Comparison of ENCODE assay signal across 9 mouse cellular contexts in genomic region chr12:84907024-84907626, GRCm38 (mm10). TPM values are rescaled to one million over a fixed set of nuclear protein-coding genes. Genes with fewer than 3 reads are reported as not detected.
DNase-seq lines count a peak whose midpoint lies in the region; ATAC-seq and TF ChIP-seq lines count a peak whose summit lies in the region.
"Had no signal": no experiment of that assay in that cellular context is flagged by ENCODE, and none has a peak within 500 bp of the region (broad histone marks: within the 10 kb centered on the region; RNA-seq: fewer than 3 reads in every experiment).

No protein-coding gene starts in this region.

- WGBS in midbrain, embryonic 13.5 days, result 66% methylated on average over 12 of the region's 12 CpGs
- WGBS in midbrain, embryonic 11.5 days, result 77% methylated on average over 12 of the region's 12 CpGs
- WGBS in heart, adult 2 months, result 60% methylated on average over 12 of the region's 12 CpGs
- 44% methylated on average over 12 of the region's 12 CpGs for WGBS in limb, embryonic 12.5 days

- 0 out of 2 replicates have a peak, but pooled peaks have one; percentile 30 for ATAC-seq in midbrain, embryonic 13.5 days
- ATAC-seq in midbrain, embryonic 11.5 days (ENCODE audit: low FRiP score), result no peak
- ATAC-seq in limb, embryonic 12.5 days (ENCODE audit: insufficient number of reproducible peaks, insufficient read depth, low FRiP score, low TSS enrichment, low read depth), result no peak

- H3K9ac ChIP-seq in midbrain, embryonic 13.5 days (replicated peaks), result no peak overlapping the region
- no peak overlapping the region for H3K9ac ChIP-seq in midbrain, embryonic 11.5 days (ENCODE audit: low read length)
- H3K9ac ChIP-seq in heart, adult 2 months (ENCODE audit: low read depth, low read length), result no peak overlapping the region
- H3K9ac ChIP-seq in limb, embryonic 12.5 days (replicated peaks), result no peak overlapping the region
- H3K9ac ChIP-seq: liver, embryonic 15.5 days had no signal

- intact Hi-C loops in heart, adult 2 months (cut with DNase I), result no loop called here

- no peaks in the 10 kb centered on the region for H3K36me3 ChIP-seq in midbrain, embryonic 13.5 days
- no peaks in the 10 kb centered on the region for H3K36me3 ChIP-seq in midbrain, embryonic 11.5 days (ENCODE audit: control insufficient read depth, insufficient read depth, low read length)
- no peaks in the 10 kb centered on the region for H3K36me3 ChIP-seq in heart, adult 2 months (ENCODE audit: control insufficient read depth, insufficient read depth, low read length)
- H3K36me3 ChIP-seq in limb, embryonic 12.5 days, result no peaks in the 10 kb centered on the region
- H3K36me3 ChIP-seq: liver, embryonic 15.5 days had no signal

- DNase-seq in midbrain, embryonic 11.5 days (ENCODE audit: low spot score, missing footprints), result no peak
- DNase-seq in heart, adult 2 months, result peak; percentile 47 to 56
- no peak for DNase-seq in adrenal gland, postnatal 14 days
- no peak for DNase-seq in left cerebral cortex, adult 18-20 months (ENCODE audit: low spot score in 2 of 2)
- DNase-seq in layer of hippocampus, postnatal 25 days (ENCODE audit: extremely low spot score in 1 of 2, low spot score in 1 of 2), result no peak
- DNase-seq in T-cell, adult 2 months (ENCODE audit: low spot score), result no peak

- peaks cover 6% of the 10 kb centered on the region; the same call in 1 of the 2 replicates for H3K4me1 ChIP-seq in midbrain, embryonic 13.5 days (replicated peaks)
- no peaks in the 10 kb centered on the region for H3K4me1 ChIP-seq in midbrain, embryonic 11.5 days (ENCODE audit: control insufficient read depth, insufficient read depth, low read length)
- H3K4me1 ChIP-seq in heart, adult 2 months (ENCODE audit: control insufficient read depth, insufficient read depth, low read length), result peaks cover 8% of the 10 kb centered on the region
- H3K4me1 ChIP-seq in limb, embryonic 12.5 days (replicated peaks), result peaks cover 16% of the 10 kb centered on the region
- H3K4me1 ChIP-seq: liver, embryonic 15.5 days had no signal

- no peaks in the 10 kb centered on the region for H3K79me2 ChIP-seq in heart, adult 2 months (replicated peaks; ENCODE audit: control insufficient read depth, insufficient read depth, low read length)

- no peaks in the 10 kb centered on the region for H3K9me3 ChIP-seq in midbrain, embryonic 13.5 days
- no peaks in the 10 kb centered on the region for H3K9me3 ChIP-seq in midbrain, embryonic 11.5 days (ENCODE audit: control insufficient read depth, low read length)
- H3K9me3 ChIP-seq in limb, embryonic 12.5 days, result no peaks in the 10 kb centered on the region
- H3K9me3 ChIP-seq: liver, embryonic 15.5 days had no signal

- H3K4me3 ChIP-seq in midbrain, embryonic 13.5 days (replicated peaks), result no peak overlapping the region
- H3K4me3 ChIP-seq in midbrain, embryonic 11.5 days (ENCODE audit: low read depth, low read length), result no peak overlapping the region
- no peak overlapping the region for H3K4me3 ChIP-seq in heart, adult 2 months
- no peak overlapping the region for H3K4me3 ChIP-seq in limb, embryonic 12.5 days (replicated peaks)
- H3K4me3 ChIP-seq: liver, embryonic 15.5 days had no signal

- no peak overlapping the region for H3K4me2 ChIP-seq in midbrain, embryonic 13.5 days (replicated peaks)
- H3K4me2 ChIP-seq in midbrain, embryonic 11.5 days, result no peak overlapping the region
- no peak overlapping the region for H3K4me2 ChIP-seq in limb, embryonic 12.5 days
- H3K4me2 ChIP-seq: liver, embryonic 15.5 days had no signal

- H3K27ac ChIP-seq in midbrain, embryonic 13.5 days, result peak overlapping the region; percentile 42; the same call in 1 of the 2 replicates
- H3K27ac ChIP-seq in midbrain, embryonic 11.5 days (ENCODE audit: low read depth, low read length), result no peak overlapping the region
- H3K27ac ChIP-seq in heart, adult 2 months, result peak overlapping the region; percentile 28; the same call in 1 of the 2 replicates
- 0 out of 2 replicates have a peak overlapping the region, but pooled peaks have one; percentile 9 for H3K27ac ChIP-seq in limb, embryonic 12.5 days
- H3K27ac ChIP-seq: liver, embryonic 15.5 days had no signal

- TF ChIP-seq POLR2A in heart, adult 2 months (IDR thresholded peaks at IDR 0.05; ENCODE audit: insufficient read depth, low read depth, low read length), result no peak

- TF ChIP-seq EP300 in heart, adult 2 months (IDR thresholded peaks at IDR 0.05; ENCODE audit: insufficient read depth, low read depth, low read length), result 0 out of 2 replicates have a peak, but pooled peaks have one; percentile 32

- H3K27me3 ChIP-seq in midbrain, embryonic 13.5 days, result no peaks in the 10 kb centered on the region
- H3K27me3 ChIP-seq in midbrain, embryonic 11.5 days (ENCODE audit: control insufficient read depth, insufficient read depth, low read length), result no peaks in the 10 kb centered on the region
- no peaks in the 10 kb centered on the region for H3K27me3 ChIP-seq in heart, adult 2 months (ENCODE audit: control insufficient read depth, insufficient read depth, low read length)
- H3K27me3 ChIP-seq in limb, embryonic 12.5 days, result no peaks in the 10 kb centered on the region; the same call in 1 of the 2 replicates
- H3K27me3 ChIP-seq: liver, embryonic 15.5 days had no signal

- no peak for TF ChIP-seq CTCF in heart, adult 2 months (IDR thresholded peaks at IDR 0.05)

RNA-seq across cellular contexts. Expression of gene Ltbp2, which starts 30.8 kb away (rescaled TPM):
- 0.13 TPM in 1 of 2 replicates, not detected in the other for polyA plus RNA-seq in midbrain, embryonic 13.5 days (2015; fragmentation: Nextera tagmentation; extraction: Ambion mirVana)
- 0.05 TPM in 1 of 2 replicates, not detected in the other for polyA plus RNA-seq in midbrain, embryonic 11.5 days (2014; fragmentation: Nextera tagmentation; extraction: Ambion mirVana)
- total RNA-seq in heart, adult 2 months (2021), result 1 to 10 TPM in 1 of 2 experiments, under 1 TPM in 1; 0.99 to 2.3 TPM
- polyA plus RNA-seq in heart, adult 2 months (2012; rRNA removed), result 5.6 TPM in 2 replicates
- 0.20 and 0.58 TPM in 2 replicates for polyA plus RNA-seq in limb, embryonic 12.5 days (2016; fragmentation: Nextera tagmentation; extraction: Ambion mirVana)
- 11.9 and 12.4 TPM in 2 replicates for total RNA-seq in adrenal gland, postnatal 14 days (2021)
- under 1 TPM; 0.28 to 0.42 TPM for total RNA-seq in left cerebral cortex, adult 18-20 months (2021)
- under 1 TPM; 0.20 to 0.45 TPM for total RNA-seq in layer of hippocampus, postnatal 25 days (2021)

Comparison
In these comparisons a context has a peak if more than half of its experiments do, and no peak if none do; other contexts are left out.
1. DNase-seq: peak in heart, adult 2 months (2 of 2); none in midbrain, embryonic 11.5 days (single experiment), adrenal gland, postnatal 14 days (single experiment), left cerebral cortex, adult 18-20 months (0 of 2), layer of hippocampus, postnatal 25 days (0 of 2) and T-cell, adult 2 months (single experiment).